Mouse (Mus musculus) G1E (cell line): ENCODE measurements around the gene Xk. TPM values are rescaled to one million over a fixed set of nuclear protein-coding genes. Genes with fewer than 3 reads are reported as not detected.

Experiments used
- ATAC-seq: 2 replicates; pipeline ENCODE4 v1.8.0; 2016; ENCODE audit warnings: mild to moderate bottlenecking; ENCODE audit not compliant: insufficient number of reproducible peaks, poor library complexity, low FRiP score, severe bottlenecking; ENCODE audit errors: extremely low read depth
- DNase-seq: peaks from one replicate; pipeline ENCODE4 v3.0.0; 2012; ENCODE audit warnings: low spot score
- H3K27me3 ChIP-seq: 2 replicates; pipeline ENCODE4 v1.6.1; 2012; ENCODE audit warnings: mild to moderate bottlenecking, low read length, inconsistent platforms; ENCODE audit not compliant: insufficient read depth
- H3K36me3 ChIP-seq: replicated peaks from 2 replicates; pipeline ENCODE3; 2012; ENCODE audit warnings: mild to moderate bottlenecking, inconsistent platforms
- H3K4me1 ChIP-seq: 2 replicates; pipeline ENCODE4 v1.6.1; 2012; ENCODE audit warnings: low read depth, low read length, inconsistent platforms, mixed read lengths; ENCODE audit not compliant: insufficient read depth
- H3K4me3 ChIP-seq: 2 replicates; pipeline ENCODE4 v1.5.1; 2012; ENCODE audit warnings: low read depth, mild to moderate bottlenecking, inconsistent platforms, low read length, moderate library complexity, mixed read lengths
- H3K9me3 ChIP-seq: replicated peaks from 2 replicates; pipeline ENCODE4 v1.6.1; 2012; ENCODE audit warnings: inconsistent platforms
- CTCF ChIP-seq: IDR thresholded peaks from 2 replicates; pipeline ENCODE4 v1.5.1; 2012; ENCODE audit warnings: low read depth, low read length, inconsistent platforms, mixed read lengths
- GATA1 ChIP-seq: IDR thresholded peaks from 2 replicates; pipeline ENCODE4 v1.6.1; 2012; ENCODE audit warnings: borderline replicate concordance, low read length, inconsistent platforms, mixed read lengths
- GATA2 ChIP-seq: IDR thresholded peaks from 2 replicates; pipeline ENCODE4 v1.6.1; 2012; ENCODE audit warnings: low read depth, low read length, inconsistent platforms, borderline replicate concordance
- POLR2AphosphoS5 ChIP-seq: IDR thresholded peaks from 2 replicates; pipeline ENCODE4 v1.6.1; 2012; ENCODE audit warnings: low read depth, low read length, inconsistent platforms; ENCODE audit not compliant: insufficient replicate concordance
- TAL1 ChIP-seq: conservative IDR thresholded peaks from 2 replicates; pipeline ENCODE4 v1.6.1; 2012; ENCODE audit warnings: low read depth, low read length, inconsistent platforms, mixed read lengths
- polyA plus RNA-seq: library from polyadenylated mRNA; stranded (reverse); fragments of >175 nt; gene quantifications from 2 replicates; pipeline ENCODE4 v1.2.3, GENCODE M21; 2012
- total RNA-seq, 2 experiments: library from RNA; stranded (forward) in 1 of 2; stranded (reverse) in 1 of 2; fragments of 200-1000 nt in 1 of 2; fragments of >200 nt in 1 of 2; fragmentation: Nextera tagmentation in 1 of 2; gene quantifications; 2 replicates each; pipeline ENCODE4 v1.2.3; 2014 to 2017

Gene Xk
- total RNA-seq (2014; fragmentation: Nextera tagmentation) (285 and 318 TPM in 2 replicates), total RNA-seq (2017) (37.5 and 41.4 TPM in 2 replicates), polyA plus RNA-seq (24.2 and 26.6 TPM in 2 replicates)

DNA sequence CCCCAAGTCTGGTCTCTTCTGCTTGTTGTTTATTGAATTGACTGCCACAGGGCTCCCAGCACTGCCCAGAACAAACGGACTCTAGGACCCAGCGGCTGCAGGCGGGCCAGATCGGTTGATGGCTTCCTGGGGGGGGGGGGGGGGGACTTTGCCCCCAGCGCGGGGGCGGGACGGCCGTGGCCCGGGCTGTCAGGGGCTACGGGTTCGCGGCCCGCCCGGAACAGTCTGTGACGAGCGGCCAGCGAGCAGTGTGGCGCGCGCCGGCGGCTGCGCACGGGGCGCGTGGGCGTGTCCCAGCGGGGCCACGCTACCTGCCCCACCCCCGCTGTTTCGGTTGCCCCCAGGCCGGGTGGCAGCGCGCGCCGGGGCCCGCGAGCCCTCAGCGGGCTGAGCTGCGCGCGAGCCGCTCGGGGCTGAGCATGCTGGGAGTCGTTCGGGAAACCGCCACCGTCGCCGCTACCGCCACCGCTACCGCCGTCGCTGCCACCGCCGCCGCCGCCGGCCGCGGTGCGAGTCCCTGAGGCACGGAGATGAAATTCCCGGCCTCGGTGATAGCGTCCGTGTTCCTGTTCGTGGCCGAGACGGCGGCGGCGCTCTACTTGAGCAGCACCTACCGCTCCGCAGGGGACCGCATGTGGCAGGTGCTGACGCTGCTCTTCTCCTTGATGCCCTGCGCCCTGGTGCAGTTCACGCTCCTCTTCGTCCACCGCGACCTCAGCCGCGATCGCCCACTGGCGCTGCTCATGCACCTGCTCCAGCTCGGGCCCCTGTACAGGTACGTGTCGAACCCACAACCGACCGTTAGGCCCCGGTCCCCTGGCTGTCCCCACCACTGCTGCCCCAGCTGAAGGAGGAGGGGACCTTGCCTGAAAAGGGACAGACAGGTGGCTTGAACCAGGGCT, at the start of gene Xk:
TSS of gene Xk (plus strand) at position 297 of the 902 bp plus-strand sequence.
- H3K4me1 ChIP-seq, result peaks cover 15% of the 10 kb centered on the region
- peak; percentile 74 for ATAC-seq
- peak; percentile 52 for DNase-seq

DNA sequence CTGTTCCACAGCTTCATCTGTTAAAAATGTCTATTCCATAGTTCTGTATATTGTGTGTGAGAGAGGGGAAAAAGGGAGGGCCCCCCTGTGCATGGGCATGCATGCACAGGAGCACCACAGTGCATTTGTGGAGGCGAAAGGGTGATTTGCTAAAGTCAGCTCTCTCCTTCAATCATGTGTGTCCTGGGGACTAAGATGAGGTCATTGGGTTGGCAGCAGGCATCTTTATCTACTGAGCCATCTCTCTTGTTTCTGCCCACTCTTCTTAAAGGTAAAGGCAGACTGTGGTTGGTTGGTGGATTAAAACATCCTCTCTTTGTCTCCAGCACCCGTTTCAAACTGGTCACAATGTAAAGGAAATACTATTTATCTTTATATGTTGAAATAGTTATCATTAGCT, 45.5 kb upstream of the Xk start:
- DNase-seq, result no peak
- H3K4me3 ChIP-seq, result no peak overlapping the region
- H3K4me1 ChIP-seq, result peaks cover 2% of the 10 kb centered on the region; the same call in 1 of the 2 replicates
- no peak for TF ChIP-seq CTCF
- no peak for TF ChIP-seq GATA2
- no peak for TF ChIP-seq GATA1
- TF ChIP-seq TAL1, result no peak
- no peak for TF ChIP-seq POLR2AphosphoS5
- H3K27me3 ChIP-seq, result no peaks in the 10 kb centered on the region
- H3K9me3 ChIP-seq, result no peaks in the 10 kb centered on the region
- no peaks in the 10 kb centered on the region for H3K36me3 ChIP-seq
- no peak for ATAC-seq

More for the DNA sequence above, at the start of gene Xk:
- H3K36me3 ChIP-seq, result no peaks in the 10 kb centered on the region
- no peaks in the 10 kb centered on the region for H3K9me3 ChIP-seq
- H3K27me3 ChIP-seq, result no peaks in the 10 kb centered on the region
- H3K4me3 ChIP-seq, result peak within 1 kb of the TSS; percentile 88
- TF ChIP-seq POLR2AphosphoS5, result no peak
- no peak for TF ChIP-seq TAL1

DNA sequence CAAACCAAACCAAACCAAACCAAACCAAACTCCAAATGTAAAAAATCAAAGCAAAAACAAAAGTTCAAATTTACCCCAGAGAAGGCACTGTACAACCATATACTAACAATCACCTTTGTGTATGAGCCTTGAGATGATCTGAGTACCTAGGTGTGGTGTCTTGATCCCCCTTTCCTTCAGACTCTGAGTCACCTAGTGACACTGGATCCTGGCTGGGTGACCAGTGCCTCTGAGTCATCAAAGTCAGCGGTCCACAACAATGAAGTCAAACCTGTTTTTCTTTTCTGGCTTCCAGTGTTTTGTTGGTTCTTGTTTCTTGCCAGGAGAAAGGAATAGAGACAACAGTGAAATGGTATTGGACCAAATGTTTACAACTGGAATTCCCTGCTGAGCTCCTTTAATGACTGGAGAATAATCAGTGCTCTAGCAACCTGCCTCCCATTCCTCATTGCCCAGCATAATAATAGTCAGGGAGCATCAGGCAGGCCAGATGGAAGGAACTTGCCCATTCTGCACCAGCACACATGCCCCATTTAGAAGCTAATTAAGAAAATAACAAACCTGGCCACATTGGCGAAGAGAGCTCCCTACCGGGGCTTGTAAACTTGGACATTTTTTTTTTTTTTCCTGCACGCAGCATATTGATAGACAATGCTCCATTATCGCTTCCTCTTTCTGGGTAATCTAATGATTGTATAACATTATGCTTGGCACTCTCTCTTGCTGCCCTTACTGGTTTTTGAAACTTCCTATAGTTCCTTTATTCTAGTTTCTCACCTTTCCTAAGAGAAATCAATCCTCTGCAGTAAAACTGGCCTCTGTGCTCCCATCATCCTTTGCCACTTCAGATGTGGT, 31.6 kb upstream of the Xk start:
- Histone ChIP-seq H3K4me3 (no peak overlapping the region), H3K27me3 (no peaks in the 10 kb centered on the region), H3K9me3 (no peaks in the 10 kb centered on the region), H3K4me1 (peaks cover 35% of the 10 kb centered on the region), H3K36me3 (no peaks in the 10 kb centered on the region)
- no peak for TF ChIP-seq GATA2
- TF ChIP-seq POLR2AphosphoS5, result no peak
- DNase-seq (no peak), ATAC-seq (no peak)

DNA sequence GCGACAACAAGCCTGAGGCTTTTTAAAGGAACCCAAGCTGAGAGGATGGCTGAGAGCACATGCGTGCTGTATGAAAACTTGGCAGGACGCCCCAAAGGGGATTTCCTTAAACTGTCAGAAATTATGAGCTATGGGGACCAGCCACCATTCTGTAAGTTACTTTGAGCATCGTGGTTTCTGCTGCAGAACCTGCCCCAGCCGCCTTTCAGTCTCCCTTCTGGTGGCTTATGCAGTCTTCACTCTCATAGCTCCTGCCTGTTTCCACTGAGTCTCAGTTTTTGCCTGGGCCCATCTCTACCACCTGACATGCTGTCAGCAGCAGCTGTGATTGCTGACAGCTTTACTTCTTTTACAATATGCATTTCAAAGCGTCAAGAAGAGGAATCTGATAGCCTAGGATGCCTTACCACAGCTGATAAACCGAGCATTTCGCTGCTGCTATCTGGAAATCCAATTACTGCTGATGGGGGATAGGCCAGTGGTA, 29.1 kb upstream of the Xk start:
- ATAC-seq, result no peak
- H3K27me3 ChIP-seq, result no peaks in the 10 kb centered on the region
- H3K36me3 ChIP-seq, result no peaks in the 10 kb centered on the region
- no peak overlapping the region; the same call in 1 of the 2 replicates for H3K4me3 ChIP-seq
- H3K9me3 ChIP-seq, result no peaks in the 10 kb centered on the region
- TF ChIP-seq CTCF (no peak), POLR2AphosphoS5 (no peak), TAL1 (no peak), GATA2 (no peak), GATA1 (no peak)
- peaks cover 48% of the 10 kb centered on the region for H3K4me1 ChIP-seq
- no peak for DNase-seq

DNA sequence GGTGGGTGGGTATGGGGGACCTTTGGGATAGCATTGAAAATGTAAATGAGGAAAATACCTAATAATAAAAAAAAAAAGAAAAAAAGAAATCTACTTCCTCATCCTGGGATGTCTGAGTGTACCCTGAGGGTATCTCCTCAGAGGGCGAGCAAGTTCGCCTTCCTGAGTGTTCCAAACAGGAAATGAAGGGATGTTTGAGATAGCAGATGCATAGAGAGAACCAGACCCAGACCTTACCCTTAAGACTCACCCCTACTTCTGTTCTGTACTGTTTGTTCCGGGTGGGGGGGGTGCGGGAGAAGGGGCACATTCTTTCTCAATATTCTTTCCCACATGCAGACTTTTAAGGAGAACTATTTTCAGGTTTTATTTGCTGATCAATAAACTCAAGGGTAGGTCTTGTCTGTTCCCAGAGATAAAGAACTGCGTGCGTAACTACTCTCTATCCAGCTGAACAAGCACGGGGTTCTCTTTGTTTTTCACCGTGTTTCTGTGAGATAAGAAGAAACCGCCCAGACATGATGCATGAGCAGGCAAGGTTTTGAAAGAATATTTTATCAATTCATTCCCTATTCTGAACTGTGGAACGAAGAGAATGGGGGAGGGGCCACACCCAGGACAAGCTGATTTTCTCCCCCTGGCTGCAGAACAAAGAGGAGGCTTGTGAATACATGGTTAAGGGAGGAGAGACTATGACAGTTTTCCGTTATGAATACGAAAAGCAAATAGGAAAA, 27.8 kb upstream of the Xk start:
- Histone ChIP-seq H3K9me3 (no peaks in the 10 kb centered on the region), H3K4me3 (no peak overlapping the region), H3K27me3 (no peaks in the 10 kb centered on the region), H3K36me3 (no peaks in the 10 kb centered on the region), H3K4me1 (peaks cover 61% of the 10 kb centered on the region)
- TF ChIP-seq GATA1 (no peak), TAL1 (peak; percentile 86)
- DNase-seq, result peak; percentile 14
- peak; percentile 90 for ATAC-seq

DNA sequence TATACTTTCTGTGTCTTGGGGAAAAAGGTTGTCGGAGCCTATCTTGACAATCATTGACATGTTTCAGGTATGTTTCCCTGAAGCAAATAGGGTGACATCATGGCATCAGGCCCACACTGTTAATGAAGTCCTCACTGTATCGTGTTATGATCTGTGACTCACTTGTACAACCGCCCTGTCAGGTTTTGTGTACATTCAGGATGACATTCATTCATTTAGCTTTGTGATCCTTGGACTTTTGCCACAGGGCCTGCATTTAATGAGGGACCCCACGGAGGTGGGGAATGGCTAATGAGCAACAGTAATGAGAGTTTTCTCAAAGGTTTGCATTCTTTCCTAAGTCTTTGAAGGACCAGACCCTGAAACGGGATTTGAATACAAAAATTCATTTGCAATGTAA, 23.6 kb upstream of the Xk start:
- Histone ChIP-seq H3K36me3 (no peaks in the 10 kb centered on the region), H3K4me3 (no peak overlapping the region), H3K27me3 (no peaks in the 10 kb centered on the region), H3K9me3 (no peaks in the 10 kb centered on the region), H3K4me1 (peaks cover 36% of the 10 kb centered on the region)
- no peak for DNase-seq
- no peak for ATAC-seq
- TF ChIP-seq GATA1, result no peak
- no peak for TF ChIP-seq CTCF
- no peak for TF ChIP-seq GATA2
- TF ChIP-seq TAL1, result no peak
- no peak for TF ChIP-seq POLR2AphosphoS5
